Mouse (Mus musculus): ENCODE results near the gene Pik3ip1. TPM values are rescaled to one million over a fixed set of nuclear protein-coding genes. Genes with fewer than 3 reads are reported as not detected.

Gene Pik3ip1
- polyA plus RNA-seq, 1 experiment = 11.0 TPM

DNA sequence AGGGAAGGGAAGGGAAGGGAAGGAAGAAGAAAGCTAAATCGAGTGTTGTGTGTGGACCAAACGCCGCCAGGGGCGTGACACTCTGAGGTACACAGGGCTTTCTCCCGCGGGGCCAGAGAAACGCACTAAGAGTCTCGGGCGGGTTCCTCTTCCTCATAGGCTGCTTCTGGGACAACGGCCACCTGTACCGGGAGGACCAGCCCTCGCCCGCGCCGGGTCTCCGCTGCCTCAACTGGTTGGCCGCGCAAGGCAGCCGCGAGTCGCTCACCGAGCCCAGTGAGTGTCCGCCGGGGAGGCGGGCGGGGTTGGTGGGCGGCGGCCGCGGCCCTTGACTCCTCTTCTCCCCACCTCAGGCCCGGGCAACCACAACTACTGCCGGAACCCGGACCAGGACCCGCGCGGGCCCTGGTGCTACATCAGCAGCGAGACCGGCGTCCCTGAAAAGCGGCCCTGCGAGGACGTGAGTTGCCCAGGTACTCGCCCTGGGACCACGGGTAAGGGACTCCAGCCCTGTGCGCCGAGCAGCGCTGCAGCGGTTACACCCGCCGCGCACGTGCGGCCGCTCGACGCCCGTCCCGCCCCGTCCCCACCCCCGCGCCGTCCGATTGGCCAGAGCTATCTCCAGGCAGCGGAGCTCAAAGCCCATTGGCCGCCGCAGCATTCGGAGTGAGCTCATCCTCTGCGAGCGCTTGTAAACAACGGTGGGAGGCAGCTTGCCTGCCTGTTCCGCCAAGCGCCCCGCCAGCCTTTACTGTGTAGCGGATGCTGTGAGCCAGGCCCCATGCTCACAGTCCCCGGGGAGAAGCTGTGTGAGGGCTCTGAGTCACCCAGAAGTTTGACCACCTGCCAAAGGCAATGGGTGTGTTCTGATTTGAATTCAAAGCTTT, 1.8 kb downstream of the Pik3ip1 start:
- H3K4me3 ChIP-seq (ENCODE audit: low read depth, low read length) = peak overlapping the region; percentile 61
- no peaks in the 10 kb centered on the region for H3K27me3 ChIP-seq (ENCODE audit: control insufficient read depth, insufficient read depth, low read length)
- 1% methylated on average over 75 of the region's 75 CpGs for WGBS
- H3K27ac ChIP-seq (ENCODE audit: insufficient read depth, low read depth, low read length) = peak overlapping the region; percentile 69
- H3K4me1 ChIP-seq (ENCODE audit: control insufficient read depth, insufficient read depth, insufficient read length, low read length) = peaks cover 5% of the 10 kb centered on the region; the same call in 1 of the 2 replicates
- TF ChIP-seq POLR2A (IDR thresholded peaks at IDR 0.05; ENCODE audit: low read depth, low read length) (no peak; the same call in 1 of the 2 replicates), CTCF (IDR thresholded peaks at IDR 0.05; ENCODE audit: extremely low read depth, insufficient read length, insufficient replicate concordance, low read depth, low read length) (no peak)
- no peaks in the 10 kb centered on the region for H3K36me3 ChIP-seq (ENCODE audit: control insufficient read depth, insufficient read depth, low read length)

DNA sequence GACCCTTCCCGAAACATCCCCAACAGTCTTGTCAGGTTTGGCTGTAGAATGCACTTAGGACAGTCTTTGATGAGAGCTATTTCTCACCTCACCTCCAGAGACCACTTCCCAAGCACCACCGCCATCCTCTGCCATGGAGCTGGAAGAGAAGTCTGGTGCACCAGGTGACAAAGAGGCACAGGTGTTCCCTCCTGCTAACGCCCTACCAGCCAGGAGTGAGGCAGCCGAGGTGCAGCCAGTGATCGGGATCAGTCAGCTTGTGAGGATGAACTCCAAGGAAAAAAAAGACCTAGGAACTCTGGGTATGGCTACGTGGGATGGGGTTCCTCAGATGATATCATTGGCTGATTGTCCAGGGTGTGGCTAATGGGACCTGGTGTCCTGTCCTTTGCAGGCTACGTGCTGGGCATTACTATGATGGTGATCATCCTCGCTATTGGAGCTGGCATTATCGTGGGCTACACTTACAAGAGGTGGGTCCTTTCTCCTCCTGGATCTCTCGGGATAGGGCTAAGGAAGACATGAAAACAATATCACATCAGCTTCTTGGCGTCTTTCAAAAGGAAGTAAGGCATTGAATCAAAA, 3.0 kb downstream of the Pik3ip1 start:
- peaks cover 5% of the 10 kb centered on the region; the same call in 1 of the 2 replicates for H3K4me1 ChIP-seq (ENCODE audit: control insufficient read depth, insufficient read depth, insufficient read length, low read length)
- no peaks in the 10 kb centered on the region for H3K27me3 ChIP-seq (ENCODE audit: control insufficient read depth, insufficient read depth, low read length)
- TF ChIP-seq CTCF (IDR thresholded peaks at IDR 0.05; ENCODE audit: extremely low read depth, insufficient read length, insufficient replicate concordance, low read depth, low read length) = no peak
- TF ChIP-seq POLR2A (IDR thresholded peaks at IDR 0.05; ENCODE audit: low read depth, low read length) = no peak
- H3K27ac ChIP-seq (ENCODE audit: insufficient read depth, low read depth, low read length) = no peak overlapping the region
- no peaks in the 10 kb centered on the region for H3K36me3 ChIP-seq (ENCODE audit: control insufficient read depth, insufficient read depth, low read length)
- 93% methylated on average over 11 of the region's 11 CpGs for WGBS
- no peak overlapping the region for H3K4me3 ChIP-seq (ENCODE audit: low read depth, low read length)

DNA sequence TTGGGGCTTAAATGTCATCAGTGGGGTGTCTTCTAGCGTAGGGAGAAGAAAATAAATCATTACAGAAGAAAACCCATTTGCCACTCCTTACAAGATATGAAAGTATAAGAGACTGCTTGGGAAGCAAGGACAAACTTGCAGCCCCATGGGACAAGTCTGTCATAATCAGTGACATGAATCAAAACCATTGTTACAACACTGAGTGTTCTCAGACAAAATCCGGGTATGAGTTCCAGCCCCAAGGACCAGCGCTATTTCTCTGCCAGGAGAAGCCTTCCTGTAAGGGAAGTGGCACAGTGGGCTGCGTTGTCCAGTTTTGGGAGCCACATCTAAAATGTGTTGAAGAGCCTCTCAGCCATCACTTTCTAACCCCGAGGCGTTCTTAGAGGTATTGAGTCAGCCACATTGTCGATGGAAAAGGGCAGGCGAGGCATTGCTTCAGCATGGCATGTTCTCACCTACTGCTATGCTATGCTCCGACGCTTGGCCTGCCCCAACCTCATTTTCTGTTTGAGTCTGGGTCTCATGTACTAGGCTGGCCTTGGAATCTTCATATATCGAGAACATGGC, 4.0 kb downstream of the Pik3ip1 start:
- H3K27ac ChIP-seq (ENCODE audit: insufficient read depth, low read depth, low read length) = peak overlapping the region; percentile 85
- no peaks in the 10 kb centered on the region for H3K27me3 ChIP-seq (ENCODE audit: control insufficient read depth, insufficient read depth, low read length)
- H3K36me3 ChIP-seq (ENCODE audit: control insufficient read depth, insufficient read depth, low read length) = no peaks in the 10 kb centered on the region
- H3K4me1 ChIP-seq (ENCODE audit: control insufficient read depth, insufficient read depth, insufficient read length, low read length) = peaks cover 5% of the 10 kb centered on the region; the same call in 1 of the 2 replicates
- H3K4me3 ChIP-seq (ENCODE audit: low read depth, low read length) = no peak overlapping the region
- 92% methylated on average over 11 of the region's 11 CpGs for WGBS
- no peak for TF ChIP-seq CTCF (IDR thresholded peaks at IDR 0.05; ENCODE audit: extremely low read depth, insufficient read length, insufficient replicate concordance, low read depth, low read length)
- TF ChIP-seq POLR2A (IDR thresholded peaks at IDR 0.05; ENCODE audit: low read depth, low read length) = no peak

DNA sequence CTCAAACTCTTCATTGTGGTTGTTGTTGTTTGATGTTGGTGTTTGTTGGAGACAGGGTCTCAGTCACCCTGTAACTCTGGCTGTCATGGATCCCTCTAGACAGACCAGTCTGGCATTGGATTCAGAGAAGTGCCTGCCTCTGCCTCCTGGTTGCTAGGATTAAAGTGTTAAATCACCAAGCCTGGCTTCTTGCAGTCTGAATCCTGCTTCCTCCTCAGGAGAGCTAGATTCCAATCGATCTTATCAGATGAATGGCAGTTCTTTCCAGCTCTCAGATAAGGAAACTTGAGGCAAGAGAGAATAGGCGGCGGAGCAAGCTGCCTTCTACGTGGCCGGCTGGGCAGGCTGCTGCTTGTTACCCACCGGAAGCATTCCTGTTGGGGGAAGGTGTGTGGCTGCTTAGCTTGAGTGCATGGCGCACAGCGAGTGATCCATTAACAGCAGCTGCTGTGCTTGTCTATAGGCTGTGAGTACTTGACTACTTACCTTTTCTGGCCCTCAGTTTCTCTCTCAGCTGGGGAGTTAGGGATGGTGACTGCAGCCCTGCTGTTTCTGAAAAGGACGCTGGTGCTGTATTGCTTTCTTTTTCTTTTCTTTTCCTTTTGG, 4.6 kb downstream of the Pik3ip1 start:
- TF ChIP-seq POLR2A (IDR thresholded peaks at IDR 0.05; ENCODE audit: low read depth, low read length) (no peak), CTCF (IDR thresholded peaks at IDR 0.05; ENCODE audit: extremely low read depth, insufficient read length, insufficient replicate concordance, low read depth, low read length) (no peak)
- Histone ChIP-seq H3K4me3 (ENCODE audit: low read depth, low read length) (no peak overlapping the region), H3K27ac (ENCODE audit: insufficient read depth, low read depth, low read length) (peak overlapping the region; percentile 85), H3K27me3 (ENCODE audit: control insufficient read depth, insufficient read depth, low read length) (no peaks in the 10 kb centered on the region), H3K36me3 (ENCODE audit: control insufficient read depth, insufficient read depth, low read length) (no peaks in the 10 kb centered on the region), H3K4me1 (ENCODE audit: control insufficient read depth, insufficient read depth, insufficient read length, low read length) (peaks cover 5% of the 10 kb centered on the region; the same call in 1 of the 2 replicates)
- WGBS = 66% methylated on average over 9 of the region's 9 CpGs

DNA sequence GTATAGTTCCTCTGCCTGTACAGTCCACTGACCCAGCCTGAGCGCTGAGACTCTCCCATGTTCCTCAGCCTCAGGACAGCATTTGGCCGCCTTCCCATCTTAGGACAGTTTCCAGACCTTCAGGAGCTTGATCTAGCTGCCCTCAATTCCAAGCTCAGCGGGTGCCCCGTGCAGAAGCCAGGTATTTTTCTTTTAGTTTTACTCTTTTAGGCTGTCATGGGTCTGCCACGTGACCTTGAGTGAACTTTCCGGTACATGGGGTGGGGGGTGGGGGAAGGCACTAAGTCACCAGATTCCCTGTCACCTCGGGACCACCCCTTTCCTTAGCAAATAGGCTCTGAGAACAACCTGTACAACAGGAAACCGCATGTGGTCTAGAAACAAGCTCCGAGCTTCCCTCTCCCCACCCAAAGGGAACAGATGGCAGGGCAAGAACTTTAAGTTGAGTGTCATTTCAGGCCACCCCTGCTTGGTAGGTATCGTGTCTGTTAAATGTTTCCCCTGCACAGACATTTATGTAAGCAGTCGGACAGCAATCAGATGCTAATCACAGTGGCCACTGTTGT, 5.5 kb downstream of the Pik3ip1 start:
- H3K27me3 ChIP-seq (ENCODE audit: control insufficient read depth, insufficient read depth, low read length) = no peaks in the 10 kb centered on the region
- peak overlapping the region; percentile 85 for H3K27ac ChIP-seq (ENCODE audit: insufficient read depth, low read depth, low read length)
- 47% methylated on average over 11 of the region's 11 CpGs for WGBS

DNA sequence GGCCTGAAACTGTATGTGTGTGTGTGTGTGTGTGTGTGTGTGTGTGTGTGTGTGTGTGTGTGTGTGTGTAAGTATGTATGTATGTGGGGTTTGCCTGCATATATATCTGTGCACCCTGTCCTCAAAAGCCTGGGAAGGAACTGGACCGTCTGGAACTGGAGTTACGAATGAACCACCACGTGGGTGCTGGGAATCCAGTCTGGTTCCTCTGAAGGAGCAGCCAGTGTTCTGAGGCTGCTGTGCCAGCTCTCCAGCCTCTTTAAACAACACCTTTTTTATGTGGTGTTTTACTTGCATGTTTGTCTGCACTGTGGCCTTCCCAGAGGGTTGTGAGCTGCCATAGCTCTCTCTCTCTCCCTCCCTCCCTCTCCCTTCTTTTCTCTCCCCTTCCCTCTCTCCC, 6.4 kb downstream of the Pik3ip1 start:
- 83% methylated on average over 3 of the region's 3 CpGs for WGBS
- Histone ChIP-seq H3K27ac (ENCODE audit: insufficient read depth, low read depth, low read length) (no peak overlapping the region), H3K4me1 (ENCODE audit: control insufficient read depth, insufficient read depth, insufficient read length, low read length) (peaks cover 5% of the 10 kb centered on the region; the same call in 1 of the 2 replicates)

More for the DNA sequence above, 5.5 kb downstream of the Pik3ip1 start:
- H3K36me3 ChIP-seq (ENCODE audit: control insufficient read depth, insufficient read depth, low read length) = no peaks in the 10 kb centered on the region
- peak overlapping the region; percentile 17 for H3K4me3 ChIP-seq (ENCODE audit: low read depth, low read length)
- TF ChIP-seq CTCF (IDR thresholded peaks at IDR 0.05; ENCODE audit: extremely low read depth, insufficient read length, insufficient replicate concordance, low read depth, low read length) (no peak), POLR2A (IDR thresholded peaks at IDR 0.05; ENCODE audit: low read depth, low read length) (no peak)
- H3K4me1 ChIP-seq (ENCODE audit: control insufficient read depth, insufficient read depth, insufficient read length, low read length) = peaks cover 5% of the 10 kb centered on the region; the same call in 1 of the 2 replicates

More for the DNA sequence above, 6.4 kb downstream of the Pik3ip1 start:
- no peaks in the 10 kb centered on the region for H3K27me3 ChIP-seq (ENCODE audit: control insufficient read depth, insufficient read depth, low read length)
- no peak overlapping the region for H3K4me3 ChIP-seq (ENCODE audit: low read depth, low read length)
- no peaks in the 10 kb centered on the region for H3K36me3 ChIP-seq (ENCODE audit: control insufficient read depth, insufficient read depth, low read length)
- TF ChIP-seq CTCF (IDR thresholded peaks at IDR 0.05; ENCODE audit: extremely low read depth, insufficient read length, insufficient replicate concordance, low read depth, low read length) (no peak), POLR2A (IDR thresholded peaks at IDR 0.05; ENCODE audit: low read depth, low read length) (no peak)
